Mouse (Mus musculus): ENCODE measurements at regions not wholly inside any gene's neighbourhood (a gene's known extent, or its start where the extent isn't known, plus 50 kb on each side); places are given as distances from the start of the nearest gene placed in this dataset.
A peak's percentile ranks its signal among the peaks of the same experiment; 100 is the strongest.

DNA sequence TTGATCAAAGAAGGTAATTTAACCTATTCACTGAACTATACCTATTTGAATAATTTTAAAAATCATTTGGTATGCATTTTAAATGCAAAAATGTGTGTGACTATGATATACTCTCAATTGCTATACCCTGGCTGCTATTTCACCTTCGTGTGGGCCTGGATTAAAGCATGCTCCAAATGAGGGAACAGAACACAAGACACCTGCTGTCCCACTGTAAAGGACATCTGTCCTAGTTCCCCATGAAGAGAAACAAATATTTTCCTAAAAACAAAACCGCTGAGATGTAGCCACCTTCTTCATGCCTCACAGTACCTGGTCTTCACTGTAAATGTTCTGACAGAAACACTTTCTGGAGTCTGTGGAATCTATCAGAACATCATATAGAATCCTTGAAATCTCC, 294.0 kb downstream of the Ube2cbp start:
- Histone ChIP-seq H3K9ac (no peak overlapping the region), H3K4me3 (no peak overlapping the region), H3K9me3 (replicated peaks) (no peaks in the 10 kb centered on the region), H3K36me3 (no peaks in the 10 kb centered on the region), H3K4me2 (no peak overlapping the region), H3K27ac (no peak overlapping the region), H3K4me1 (no peaks in the 10 kb centered on the region), H3K27me3 (replicated peaks) (no peaks in the 10 kb centered on the region)
- ATAC-seq: no peak
- WGBS (ENCODE audit: insufficient replicate concordance): 54% methylated on average over 2 of the region's 2 CpGs

GRCm38 (mm10) chr9:86186751-86187747, 277.7 kb downstream of the Ube2cbp start:
- H3K9me3 ChIP-seq (replicated peaks): no peaks in the 10 kb centered on the region
- H3K4me1 ChIP-seq: no peaks in the 10 kb centered on the region
- ATAC-seq: no peak
- H3K27ac ChIP-seq: no peak overlapping the region
- no peak overlapping the region for H3K4me3 ChIP-seq
- 59% methylated on average over 11 of the region's 11 CpGs for WGBS (ENCODE audit: insufficient replicate concordance)
- no peak overlapping the region for H3K9ac ChIP-seq
- H3K4me2 ChIP-seq: no peak overlapping the region
- no peaks in the 10 kb centered on the region for H3K36me3 ChIP-seq
- H3K27me3 ChIP-seq (replicated peaks): no peaks in the 10 kb centered on the region

DNA sequence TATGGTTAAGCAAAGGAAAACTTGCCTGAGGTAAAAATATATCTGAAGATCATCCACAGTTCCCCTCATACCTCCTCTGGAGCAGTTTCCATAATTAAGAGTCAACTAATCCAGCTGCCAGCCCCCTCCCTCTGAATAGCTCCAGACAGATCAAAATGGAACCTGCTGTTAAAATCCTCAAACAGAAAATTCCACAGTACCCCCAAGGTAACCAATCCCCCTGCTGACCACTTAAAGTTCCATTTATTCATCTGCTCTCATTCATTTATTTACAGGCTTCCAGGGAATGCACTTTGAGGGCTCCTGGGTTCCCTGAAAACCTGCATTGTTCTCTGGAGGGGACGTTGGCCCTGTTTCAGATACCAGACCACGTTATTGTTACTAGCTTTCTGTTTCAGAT, 275.9 kb downstream of the Ube2cbp start:
- no peak overlapping the region for H3K4me3 ChIP-seq
- H3K4me1 ChIP-seq: no peaks in the 10 kb centered on the region
- H3K9ac ChIP-seq: no peak overlapping the region
- no peaks in the 10 kb centered on the region for H3K9me3 ChIP-seq (replicated peaks)
- H3K4me2 ChIP-seq: no peak overlapping the region
- no peaks in the 10 kb centered on the region for H3K27me3 ChIP-seq (replicated peaks)
- WGBS (ENCODE audit: insufficient replicate concordance): 25% methylated on average over 2 of the region's 2 CpGs
- no peak for ATAC-seq
- H3K36me3 ChIP-seq: no peaks in the 10 kb centered on the region
- no peak overlapping the region for H3K27ac ChIP-seq

GRCm38 (mm10) chr9:86205041-86205440, 259.7 kb downstream of the Ube2cbp start:
- 71% methylated on average over 3 of the region's 3 CpGs for WGBS (ENCODE audit: insufficient replicate concordance)
- no peaks in the 10 kb centered on the region for H3K36me3 ChIP-seq
- H3K4me3 ChIP-seq: no peak overlapping the region
- H3K9ac ChIP-seq: no peak overlapping the region
- no peaks in the 10 kb centered on the region for H3K4me1 ChIP-seq
- ATAC-seq: no peak
- H3K9me3 ChIP-seq (replicated peaks): no peaks in the 10 kb centered on the region
- H3K4me2 ChIP-seq: no peak overlapping the region
- H3K27ac ChIP-seq: no peak overlapping the region
- no peaks in the 10 kb centered on the region for H3K27me3 ChIP-seq (replicated peaks)

DNA sequence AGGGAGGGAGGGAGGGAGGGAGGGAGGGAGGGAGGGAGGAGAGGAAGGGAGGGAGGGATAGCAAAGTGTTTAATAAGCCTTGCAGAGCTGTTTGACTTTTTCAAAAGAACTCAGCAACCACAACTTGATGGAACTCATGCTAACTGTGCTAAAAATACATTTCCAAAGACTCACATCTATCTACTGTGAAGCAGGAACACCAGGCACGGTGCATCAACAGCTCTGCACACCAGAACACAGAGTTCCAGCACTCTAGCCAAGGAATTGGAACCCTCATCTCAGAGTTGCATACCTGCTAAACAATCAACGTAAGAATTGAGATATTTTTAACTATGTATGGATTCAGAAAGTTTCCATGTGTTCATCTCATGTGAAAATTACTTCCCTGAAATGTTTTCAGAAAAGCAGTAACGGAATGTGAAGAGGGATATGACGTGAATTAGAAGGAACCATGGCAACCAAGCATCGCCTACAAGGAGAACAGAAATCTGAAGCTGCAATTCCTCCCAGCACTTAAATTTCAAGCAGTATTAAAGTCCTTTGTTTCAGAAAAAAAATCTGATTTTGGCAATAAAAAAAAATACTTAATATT, 256.3 kb downstream of the Ube2cbp start:
- WGBS (ENCODE audit: insufficient replicate concordance): 67% methylated on average over 5 of the region's 5 CpGs

DNA sequence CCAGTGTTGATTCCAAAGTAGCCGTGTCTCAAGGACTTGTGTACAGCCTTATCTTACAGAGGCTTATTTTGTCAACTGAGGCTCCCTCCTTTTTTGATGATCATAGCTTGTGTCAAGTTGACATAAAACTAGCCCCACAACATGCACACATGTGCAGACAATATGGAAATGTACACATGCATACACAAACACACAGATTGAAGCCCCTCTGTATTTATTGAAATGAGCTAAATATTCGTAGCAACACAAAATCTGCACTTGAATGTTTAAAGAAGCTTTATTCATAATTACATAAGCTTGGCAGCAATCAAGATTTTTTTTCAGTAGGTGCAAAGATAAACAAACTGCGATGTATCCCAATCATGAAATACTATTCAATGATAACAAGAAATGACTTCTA, 253.5 kb downstream of the Ube2cbp start:
- Histone ChIP-seq H3K36me3 (no peaks in the 10 kb centered on the region), H3K4me2 (no peak overlapping the region), H3K4me3 (no peak overlapping the region), H3K9ac (no peak overlapping the region), H3K9me3 (replicated peaks) (no peaks in the 10 kb centered on the region), H3K27me3 (replicated peaks) (no peaks in the 10 kb centered on the region), H3K4me1 (no peaks in the 10 kb centered on the region), H3K27ac (no peak overlapping the region)
- WGBS (ENCODE audit: insufficient replicate concordance): 68% methylated on average over 3 of the region's 3 CpGs
- ATAC-seq: no peak

More for the DNA sequence above, 256.3 kb downstream of the Ube2cbp start:
- Histone ChIP-seq H3K36me3 (no peaks in the 10 kb centered on the region), H3K9ac (no peak overlapping the region), H3K9me3 (replicated peaks) (no peaks in the 10 kb centered on the region), H3K4me2 (no peak overlapping the region), H3K4me1 (no peaks in the 10 kb centered on the region), H3K4me3 (no peak overlapping the region), H3K27me3 (replicated peaks) (no peaks in the 10 kb centered on the region), H3K27ac (no peak overlapping the region)
- ATAC-seq: no peak

DNA sequence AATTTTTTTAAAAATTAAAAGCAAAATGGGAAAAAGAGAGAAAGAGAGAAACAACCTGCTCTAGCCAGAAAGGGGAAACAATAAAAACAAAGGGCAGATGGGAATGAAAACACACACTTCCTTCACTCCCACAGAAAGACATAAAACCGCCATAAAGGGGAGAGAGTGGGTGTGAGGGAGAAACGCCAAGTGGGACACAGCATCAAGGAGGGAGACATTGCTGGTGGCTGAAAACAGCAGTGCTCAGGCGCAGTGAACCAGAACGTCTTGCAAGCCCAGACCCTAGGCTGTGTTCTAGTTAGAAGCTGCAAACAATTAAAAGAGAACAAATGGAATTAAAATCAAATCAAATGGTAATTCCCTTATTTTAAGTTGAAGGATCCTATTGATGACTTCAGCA, 245.1 kb downstream of the Ube2cbp start:
- Histone ChIP-seq H3K27me3 (replicated peaks) (no peaks in the 10 kb centered on the region), H3K36me3 (no peaks in the 10 kb centered on the region), H3K4me3 (no peak overlapping the region), H3K4me2 (no peak overlapping the region), H3K9me3 (replicated peaks) (no peaks in the 10 kb centered on the region; the same call in 1 of the 2 replicates), H3K9ac (no peak overlapping the region), H3K27ac (no peak overlapping the region), H3K4me1 (no peaks in the 10 kb centered on the region)
- no peak for ATAC-seq
- WGBS (ENCODE audit: insufficient replicate concordance): 73% methylated on average over 4 of the region's 4 CpGs

DNA sequence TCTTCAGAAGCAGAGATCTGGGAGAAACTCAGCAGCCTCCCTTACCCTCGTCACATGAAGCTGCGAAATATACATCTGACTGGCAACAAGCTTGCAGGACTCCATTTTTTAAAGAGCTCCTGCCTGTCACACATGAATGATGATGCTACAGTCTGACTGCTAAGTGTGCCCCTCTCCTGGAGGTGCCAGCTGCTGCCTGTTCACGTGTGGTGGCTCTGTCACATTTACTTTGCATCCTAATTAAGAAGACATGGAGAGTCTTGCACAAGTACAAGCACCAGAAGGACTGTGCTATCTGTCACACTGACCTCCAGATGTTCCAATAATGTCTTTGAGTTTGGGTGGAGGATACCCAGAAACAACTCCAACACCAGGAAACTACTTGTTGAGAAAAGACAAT, 240.2 kb downstream of the Ube2cbp start:
- no peak overlapping the region for H3K4me2 ChIP-seq
- H3K27ac ChIP-seq: no peak overlapping the region
- no peak overlapping the region for H3K9ac ChIP-seq
- 43% methylated on average over 3 of the region's 3 CpGs for WGBS (ENCODE audit: insufficient replicate concordance)
- no peak for ATAC-seq
- H3K4me1 ChIP-seq: no peaks in the 10 kb centered on the region
- H3K27me3 ChIP-seq (replicated peaks): no peaks in the 10 kb centered on the region
- no peaks in the 10 kb centered on the region for H3K9me3 ChIP-seq (replicated peaks)
- H3K36me3 ChIP-seq: no peaks in the 10 kb centered on the region
- no peak overlapping the region for H3K4me3 ChIP-seq

GRCm38 (mm10) chr9:86230673-86231350, 233.9 kb downstream of the Ube2cbp start:
- no peaks in the 10 kb centered on the region for H3K9me3 ChIP-seq (replicated peaks)
- H3K27ac ChIP-seq: no peak overlapping the region
- ATAC-seq: no peak
- H3K27me3 ChIP-seq (replicated peaks): no peaks in the 10 kb centered on the region
- H3K36me3 ChIP-seq: no peaks in the 10 kb centered on the region
- 66% methylated on average over 7 of the region's 7 CpGs for WGBS (ENCODE audit: insufficient replicate concordance)
- H3K4me1 ChIP-seq: no peaks in the 10 kb centered on the region
- H3K4me2 ChIP-seq: no peak overlapping the region
- H3K9ac ChIP-seq: no peak overlapping the region
- H3K4me3 ChIP-seq: no peak overlapping the region

DNA sequence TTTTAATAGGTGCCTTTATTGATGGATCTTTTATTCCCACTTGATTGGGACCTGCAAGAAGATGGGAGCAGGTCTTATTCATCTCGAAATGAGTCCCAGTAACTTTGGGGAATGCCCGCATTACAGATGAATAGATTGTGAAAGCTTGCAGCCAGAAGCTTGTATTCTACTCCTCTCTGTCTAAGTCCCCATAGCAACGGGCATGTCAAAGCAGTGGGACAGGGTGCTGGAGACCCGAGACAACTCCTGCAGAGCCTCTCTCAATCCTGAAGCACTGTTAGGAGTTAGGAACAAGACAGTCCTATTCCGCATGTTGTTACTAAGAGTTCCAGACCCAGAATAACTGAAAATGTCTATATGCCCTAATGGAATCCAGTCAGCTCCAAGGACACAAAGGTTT, 233.1 kb downstream of the Ube2cbp start:
- Histone ChIP-seq H3K36me3 (no peaks in the 10 kb centered on the region), H3K9ac (no peak overlapping the region), H3K4me3 (no peak overlapping the region), H3K9me3 (replicated peaks) (no peaks in the 10 kb centered on the region), H3K27ac (no peak overlapping the region), H3K4me2 (no peak overlapping the region), H3K27me3 (replicated peaks) (no peaks in the 10 kb centered on the region), H3K4me1 (no peaks in the 10 kb centered on the region)
- no peak for ATAC-seq
- 70% methylated on average over 5 of the region's 5 CpGs for WGBS (ENCODE audit: insufficient replicate concordance)

DNA sequence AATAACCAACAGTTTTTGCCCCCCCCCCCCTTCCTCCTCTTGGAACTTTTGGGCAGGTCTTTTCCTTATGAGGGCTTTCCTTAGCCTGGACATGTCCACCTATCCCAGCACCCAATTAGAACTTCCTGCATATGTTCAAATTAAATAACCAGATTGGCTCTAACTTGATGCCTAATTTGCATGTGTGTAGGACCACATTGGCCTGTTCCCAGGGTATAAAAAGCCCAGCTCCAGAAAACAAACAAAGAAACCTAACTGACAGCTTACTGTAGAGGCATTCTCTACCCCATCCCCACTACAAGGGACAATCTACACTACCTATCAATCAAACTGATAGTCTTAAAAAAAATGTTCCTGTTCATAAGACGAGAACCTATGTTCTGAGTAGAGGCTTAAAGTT, 232.6 kb downstream of the Ube2cbp start:
- H3K4me2 ChIP-seq: no peak overlapping the region
- no peaks in the 10 kb centered on the region for H3K27me3 ChIP-seq (replicated peaks)
- no peaks in the 10 kb centered on the region for H3K9me3 ChIP-seq (replicated peaks)
- H3K4me1 ChIP-seq: no peaks in the 10 kb centered on the region
- no peaks in the 10 kb centered on the region for H3K36me3 ChIP-seq
- no peak overlapping the region for H3K4me3 ChIP-seq
- no peak overlapping the region for H3K9ac ChIP-seq
- no peak overlapping the region for H3K27ac ChIP-seq
- no peak for ATAC-seq
- 39% methylated on average over 1 of the region's 1 CpGs for WGBS (ENCODE audit: insufficient replicate concordance)

DNA sequence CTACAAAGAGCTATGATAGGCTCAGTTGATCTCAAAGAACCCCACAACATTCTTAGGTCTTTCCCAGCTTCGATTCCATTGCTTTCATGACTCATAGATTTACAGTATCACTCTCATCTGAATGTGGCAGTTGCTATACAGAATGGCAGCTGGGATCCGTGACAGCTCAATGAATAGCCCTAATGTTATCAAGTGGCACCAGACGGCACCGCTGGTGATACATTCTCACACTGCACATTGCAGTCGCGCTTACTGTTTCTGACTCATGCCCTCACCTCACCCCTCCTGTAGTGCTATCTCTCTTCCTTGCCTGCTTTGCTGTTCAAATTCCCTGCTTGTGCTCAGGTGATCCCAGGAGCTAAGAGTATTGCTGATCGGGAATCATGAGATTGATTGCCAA, 231.0 kb downstream of the Ube2cbp start:
- H3K4me1 ChIP-seq: no peaks in the 10 kb centered on the region
- ATAC-seq: peak; percentile 77

More for the DNA sequence above, 231.0 kb downstream of the Ube2cbp start:
- no peak overlapping the region for H3K4me2 ChIP-seq
- no peak overlapping the region for H3K9ac ChIP-seq
- WGBS (ENCODE audit: insufficient replicate concordance): 50% methylated on average over 7 of the region's 7 CpGs
- H3K9me3 ChIP-seq (replicated peaks): no peaks in the 10 kb centered on the region
- H3K27ac ChIP-seq: no peak overlapping the region
- H3K27me3 ChIP-seq (replicated peaks): no peaks in the 10 kb centered on the region
- no peak overlapping the region for H3K4me3 ChIP-seq
- no peaks in the 10 kb centered on the region for H3K36me3 ChIP-seq
